10 mouse cellular contexts compared by ENCODE assay signal in genomic region chr17:10507466-10507865, GRCm38 (mm10).
DNase-seq lines count a peak whose midpoint lies in the region; ATAC-seq and TF ChIP-seq lines count a peak whose summit lies in the region.
"Had no signal": no experiment of that assay in that cellular context is flagged by ENCODE, and none has a peak within 500 bp of the region (broad histone marks: within the 10 kb centered on the region; RNA-seq: fewer than 3 reads in every experiment).

No protein-coding gene starts in this region.

- H3K4me3 ChIP-seq in stomach, embryonic 16.5 days (replicated peaks; ENCODE audit: low read length): no peak overlapping the region
- no peak overlapping the region for H3K4me3 ChIP-seq in stomach, postnatal 0 days (ENCODE audit: low read depth, low read length)
- H3K4me3 ChIP-seq: intestine, embryonic 15.5 days; limb, embryonic 15.5 days had no signal

- no peak overlapping the region for H3K4me2 ChIP-seq in stomach, embryonic 16.5 days (ENCODE audit: low read depth, low read length)
- H3K4me2 ChIP-seq in stomach, postnatal 0 days (replicated peaks; ENCODE audit: low read depth): no peak overlapping the region
- H3K4me2 ChIP-seq: intestine, embryonic 15.5 days; limb, embryonic 15.5 days had no signal

- no peaks in the 10 kb centered on the region for H3K36me3 ChIP-seq in stomach, embryonic 16.5 days (ENCODE audit: control insufficient read depth, insufficient read depth, low read length)
- no peaks in the 10 kb centered on the region for H3K36me3 ChIP-seq in stomach, postnatal 0 days (ENCODE audit: control insufficient read depth, insufficient read depth, low read length)
- H3K36me3 ChIP-seq: intestine, embryonic 15.5 days; limb, embryonic 15.5 days had no signal

- no peaks in the 10 kb centered on the region for H3K4me1 ChIP-seq in stomach, embryonic 16.5 days (ENCODE audit: control insufficient read depth, insufficient read depth, low read length)
- no peaks in the 10 kb centered on the region for H3K4me1 ChIP-seq in stomach, postnatal 0 days (replicated peaks; ENCODE audit: control insufficient read depth, insufficient read depth)
- H3K4me1 ChIP-seq: intestine, embryonic 15.5 days; limb, embryonic 15.5 days had no signal

- no peak overlapping the region for H3K27ac ChIP-seq in stomach, embryonic 16.5 days (ENCODE audit: low read length)
- H3K27ac ChIP-seq in stomach, postnatal 0 days (replicated peaks): no peak overlapping the region
- H3K27ac ChIP-seq: intestine, embryonic 15.5 days; limb, embryonic 15.5 days had no signal

- H3K9me3 ChIP-seq in stomach, embryonic 16.5 days (replicated peaks; ENCODE audit: control insufficient read depth, low read length): no peaks in the 10 kb centered on the region
- H3K9me3 ChIP-seq in stomach, postnatal 0 days (ENCODE audit: control insufficient read depth, low read length): no peaks in the 10 kb centered on the region
- H3K9me3 ChIP-seq: intestine, embryonic 15.5 days; limb, embryonic 15.5 days had no signal

- WGBS in stomach, embryonic 16.5 days: 63% methylated on average over 10 of the region's 10 CpGs
- 51% methylated on average over 10 of the region's 10 CpGs for WGBS in stomach, postnatal 0 days

- DNase-seq in heart, adult 11 months: peak; percentile 89
- no peak for DNase-seq in heart, adult 9 months (ENCODE audit: low spot score in 2 of 2)
- DNase-seq in stomach, postnatal 0 days (ENCODE audit: low spot score): no peak
- peak; percentile 58 to 68 for DNase-seq in layer of hippocampus, postnatal 10 days (ENCODE audit: low spot score in 2 of 2)
- DNase-seq in urinary bladder, adult 2 months (ENCODE audit: low spot score): no peak
- DNase-seq in spleen, adult 12 weeks (ENCODE audit: low spot score): no peak
- no peak for DNase-seq in kidney, adult 11 months

- 0 out of 2 replicates have a peak, but pooled peaks have one; percentile 17 for ATAC-seq in stomach, embryonic 16.5 days (ENCODE audit: insufficient read depth, low FRiP score)
- no peak for ATAC-seq in stomach, postnatal 0 days (ENCODE audit: low FRiP score, low TSS enrichment)
- ATAC-seq: intestine, embryonic 15.5 days had no signal

- no peak overlapping the region for H3K9ac ChIP-seq in stomach, embryonic 16.5 days (ENCODE audit: low read length)
- H3K9ac ChIP-seq in stomach, postnatal 0 days (ENCODE audit: low read length): no peak overlapping the region
- H3K9ac ChIP-seq: intestine, embryonic 15.5 days; limb, embryonic 15.5 days had no signal

- no peak for TF ChIP-seq EP300 in stomach, postnatal 0 days (optimal IDR thresholded peaks at IDR 0.05)

- no peaks in the 10 kb centered on the region for H3K27me3 ChIP-seq in stomach, embryonic 16.5 days (ENCODE audit: control insufficient read depth, insufficient read depth, low read length)
- H3K27me3 ChIP-seq in stomach, postnatal 0 days (ENCODE audit: control insufficient read depth, insufficient read depth, low read length): no peaks in the 10 kb centered on the region
- H3K27me3 ChIP-seq: intestine, embryonic 15.5 days; limb, embryonic 15.5 days had no signal

- TF ChIP-seq CTCF in stomach, postnatal 0 days (IDR thresholded peaks at IDR 0.05; ENCODE audit: low read depth): no peak

Comparison
In these comparisons a context has a peak if more than half of its experiments do, and no peak if none do; other contexts are left out.
1. DNase-seq: peak in heart, adult 11 months (single experiment) and layer of hippocampus, postnatal 10 days (2 of 2); none in heart, adult 9 months (0 of 2), stomach, postnatal 0 days (single experiment), urinary bladder, adult 2 months (single experiment), spleen, adult 12 weeks (single experiment) and kidney, adult 11 months (single experiment).